Mouse (Mus musculus) C2C12 (cell line): ENCODE data around the gene Stk11.

ENCODE experiments used
- CTCF ChIP-seq: IDR thresholded peaks from one replicate; pipeline ENCODE4 v1.5.1; 2011; ENCODE audit not compliant: control insufficient read depth, insufficient read depth, insufficient read length
- MAX ChIP-seq: IDR thresholded peaks from one replicate; pipeline ENCODE4 v1.6.1; 2011; ENCODE audit warnings: mild to moderate bottlenecking, control low read depth

GRCm38 (mm10) chr10:80133226-80133849 lies 17.7 kb downstream of the Stk11 start:
- TF ChIP-seq CTCF (no peak), MAX (no peak)
